Mouse (Mus musculus): ENCODE measurements around the gene Zfp408.

- TF ChIP-seq POLR2A (IDR thresholded peaks at IDR 0.05; ENCODE audit: borderline replicate concordance, insufficient read depth, low read length), result no peak
- peak; percentile 74 for TF ChIP-seq CTCF (IDR thresholded peaks at IDR 0.05; ENCODE audit: borderline replicate concordance, insufficient read depth, low read depth, low read length)
Measured at GRCm38 (mm10) chr2:91646733-91647132, 2.9 kb downstream of the Zfp408 start.
